Mouse (Mus musculus) intestine, embryonic 14.5 days (tissue): ENCODE measurements around the gene Sult6b1. TPM values are rescaled to one million over a fixed set of nuclear protein-coding genes. Genes with fewer than 3 reads are reported as not detected.

Source experiments
- ATAC-seq: fragments of 200-750 bp; cut with Nextera tagmentation; replicated peaks from 2 replicates; pipeline ENCODE4 v1.8.0; 2017; ENCODE audit warnings: low read depth, moderate number of reproducible peaks, moderate TSS enrichment, moderate library complexity; ENCODE audit not compliant: low FRiP score, low TSS enrichment
- DNase-seq: peaks from one replicate; pipeline ENCODE4 v3.0.0-alpha.2; 2018; ENCODE audit warnings: low spot score
- H3K27ac ChIP-seq: fragments of 300-500 bp; sonication (generic); 2 replicates; pipeline ENCODE4 v1.5.1; 2014; ENCODE audit warnings: low read depth, mild to moderate bottlenecking, control low read depth
- H3K27me3 ChIP-seq: fragments of 300-500 bp; sonication (generic); replicated peaks from 2 replicates; pipeline ENCODE4 v1.6.1; 2014; ENCODE audit warnings: low read length, control low read depth; ENCODE audit not compliant: control insufficient read depth, insufficient read depth
- H3K36me3 ChIP-seq: fragments of 300-500 bp; sonication (generic); 2 replicates; pipeline ENCODE4 v1.6.1; 2014; ENCODE audit warnings: low read length, control low read depth; ENCODE audit not compliant: control insufficient read depth, insufficient read depth
- H3K4me1 ChIP-seq: fragments of 300-500 bp; sonication (generic); replicated peaks from 2 replicates; pipeline ENCODE4 v1.6.1; 2014; ENCODE audit warnings: low read length, control low read depth, mixed read lengths; ENCODE audit not compliant: control insufficient read depth, insufficient read depth
- H3K4me2 ChIP-seq: fragments of 300-500 bp; sonication (generic); 2 replicates; pipeline ENCODE4 v1.6.1; 2014; ENCODE audit warnings: low read length
- H3K4me3 ChIP-seq: fragments of 300-500 bp; sonication (generic); 2 replicates; pipeline ENCODE4 v1.5.1; 2014; ENCODE audit warnings: low read depth, low read length, control low read depth, mixed read lengths
- H3K9ac ChIP-seq: fragments of 300-500 bp; sonication (generic); 2 replicates; pipeline ENCODE4 v1.6.1; 2014; ENCODE audit warnings: mild to moderate bottlenecking, low read length
- H3K9me3 ChIP-seq: fragments of 300-500 bp; sonication (generic); 2 replicates; pipeline ENCODE4 v1.6.1; 2016; ENCODE audit warnings: low read length, control low read depth; ENCODE audit not compliant: control insufficient read depth
- WGBS: fragments of 180-500 bp; shearing (Covaris S2); extraction: QIAGEN DNeasy Blood & Tissue Kit; methylation state at CpG from one replicate; pipeline ENCODE4 v1.1.7; 2014; 5-methylcytosine and 5-hydroxymethylcytosine counted together
- polyA plus RNA-seq: library from polyadenylated mRNA; unstranded; fragments of >200 nt; fragmentation: Nextera tagmentation; extraction: Ambion mirVana; gene quantifications from 2 replicates; pipeline ENCODE4 v1.2.1, GENCODE M21; 2014

Gene Sult6b1
- polyA plus RNA-seq = 0.16 and 0.19 TPM in 2 replicates

- 85% methylated on average over 5 of the region's 5 CpGs for WGBS
These were observed at the start of gene Sult6b1 for GRCm38 (mm10) chr17:78906892-78907291. Gene Sult6b1, minus strand, starts transcription at chr17:78906992.

DNA sequence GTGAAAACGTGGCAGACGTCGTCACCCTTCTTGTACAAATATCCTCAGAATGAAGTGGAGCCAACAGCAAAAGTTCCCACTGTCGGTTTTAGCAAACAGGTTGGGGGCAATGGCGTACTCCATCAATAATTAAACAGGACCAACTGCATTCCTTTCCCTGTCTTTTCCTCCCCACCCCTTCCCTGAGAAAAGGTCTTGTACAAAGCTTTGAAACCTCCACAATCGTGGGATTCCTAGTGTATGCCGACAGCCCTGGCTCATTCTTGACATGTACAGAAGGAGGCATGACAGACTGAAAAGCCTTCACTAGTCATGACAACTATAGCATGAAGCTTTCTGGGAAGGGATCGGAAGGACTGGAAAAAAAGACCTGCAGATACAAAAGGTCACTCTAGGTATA lies 46.4 kb upstream of the Sult6b1 start:
- Histone ChIP-seq H3K4me2 (no peak overlapping the region), H3K4me1 (no peaks in the 10 kb centered on the region), H3K9me3 (no peaks in the 10 kb centered on the region), H3K27ac (no peak overlapping the region), H3K27me3 (no peaks in the 10 kb centered on the region), H3K36me3 (peaks cover 87% of the 10 kb centered on the region), H3K9ac (no peak overlapping the region), H3K4me3 (no peak overlapping the region)
- ATAC-seq (no peak), DNase-seq (no peak)
- 82% methylated on average over 8 of the region's 8 CpGs for WGBS

More at GRCm38 (mm10) chr17:78906892-78907291, at the start of gene Sult6b1:
- Histone ChIP-seq H3K27me3 (0 out of 2 replicates have a peak, but pooled peaks cover 2% of the 10 kb centered on the region), H3K27ac (no peak within 1 kb of the TSS), H3K9me3 (no peaks in the 10 kb centered on the region), H3K4me2 (no peak within 1 kb of the TSS), H3K36me3 (no peaks in the 10 kb centered on the region), H3K4me3 (no peak within 1 kb of the TSS), H3K4me1 (no peaks in the 10 kb centered on the region), H3K9ac (no peak within 1 kb of the TSS)
- ATAC-seq (no peak), DNase-seq (no peak)

- no peaks in the 10 kb centered on the region for H3K9me3 ChIP-seq
- peaks cover 88% of the 10 kb centered on the region for H3K36me3 ChIP-seq
- no peaks in the 10 kb centered on the region for H3K4me1 ChIP-seq
- 84% methylated on average over 5 of the region's 5 CpGs for WGBS
- H3K4me2 ChIP-seq = no peak overlapping the region
- no peak for DNase-seq
- H3K27ac ChIP-seq = no peak overlapping the region
- ATAC-seq = no peak
- H3K27me3 ChIP-seq = no peaks in the 10 kb centered on the region
- no peak overlapping the region for H3K9ac ChIP-seq
- no peak overlapping the region for H3K4me3 ChIP-seq
These were observed 45.3 kb upstream of the Sult6b1 start for GRCm38 (mm10) chr17:78952070-78952469.

- no peaks in the 10 kb centered on the region for H3K27me3 ChIP-seq
- 93% methylated on average over 5 of the region's 5 CpGs for WGBS
- H3K9ac ChIP-seq = no peak overlapping the region
- H3K4me1 ChIP-seq = no peaks in the 10 kb centered on the region
- H3K9me3 ChIP-seq = no peaks in the 10 kb centered on the region
- ATAC-seq (no peak), DNase-seq (no peak)
- no peak overlapping the region for H3K27ac ChIP-seq
- no peak overlapping the region for H3K4me3 ChIP-seq
- H3K36me3 ChIP-seq = peaks cover 89% of the 10 kb centered on the region
- no peak overlapping the region for H3K4me2 ChIP-seq
These were observed 44.4 kb upstream of the Sult6b1 start for GRCm38 (mm10) chr17:78951225-78951624.

DNA sequence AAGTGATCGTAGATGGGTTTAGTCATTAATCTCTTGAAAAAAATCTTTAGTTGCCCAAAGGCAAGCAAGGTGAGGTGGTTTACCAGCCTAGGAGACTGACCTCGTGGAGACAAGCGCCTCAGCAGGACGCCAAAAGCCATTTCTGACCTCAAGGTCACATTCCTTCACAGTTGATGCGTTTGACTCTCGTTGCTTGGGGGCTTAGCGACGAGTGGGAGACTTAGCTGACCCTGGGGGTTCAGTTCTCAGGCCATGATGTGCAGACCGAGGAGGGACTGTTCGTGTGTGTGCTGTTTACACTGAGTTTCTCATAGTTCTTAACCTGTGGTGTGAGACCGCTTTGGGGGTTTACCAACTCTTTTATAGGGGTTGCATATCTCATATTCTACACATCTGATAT lies 35.8 kb upstream of the Sult6b1 start:
- no peak overlapping the region for H3K9ac ChIP-seq
- DNase-seq (no peak), ATAC-seq (no peak)
- 0 out of 2 replicates have a peak, but pooled peaks cover 2% of the 10 kb centered on the region for H3K4me1 ChIP-seq
- H3K27me3 ChIP-seq = no peaks in the 10 kb centered on the region
- H3K9me3 ChIP-seq = no peaks in the 10 kb centered on the region
- no peak overlapping the region for H3K4me3 ChIP-seq
- peaks cover 55% of the 10 kb centered on the region for H3K36me3 ChIP-seq
- H3K4me2 ChIP-seq = no peak overlapping the region
- no peak overlapping the region for H3K27ac ChIP-seq
- 50% methylated on average over 11 of the region's 11 CpGs for WGBS

DNA sequence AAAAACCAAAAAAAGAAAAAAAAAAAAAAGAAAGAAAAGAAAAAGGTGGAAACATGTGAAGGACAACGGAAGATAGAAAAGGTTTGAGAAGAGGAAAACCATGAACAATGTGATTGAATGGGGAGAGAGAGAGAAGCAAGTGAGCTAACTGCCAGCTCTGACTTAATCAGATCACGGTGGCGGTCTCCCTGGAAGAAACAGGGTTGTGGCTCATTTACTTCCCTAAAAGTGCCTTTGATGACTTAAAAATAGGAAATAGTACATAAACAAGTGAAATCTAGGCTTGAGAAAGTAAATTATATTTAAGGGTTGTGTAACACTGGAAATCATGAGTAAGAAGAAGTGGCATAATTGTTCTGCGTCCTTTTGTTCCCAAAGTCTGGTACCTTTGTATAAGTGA lies 32.1 kb upstream of the Sult6b1 start:
- no peak overlapping the region for H3K27ac ChIP-seq

DNA sequence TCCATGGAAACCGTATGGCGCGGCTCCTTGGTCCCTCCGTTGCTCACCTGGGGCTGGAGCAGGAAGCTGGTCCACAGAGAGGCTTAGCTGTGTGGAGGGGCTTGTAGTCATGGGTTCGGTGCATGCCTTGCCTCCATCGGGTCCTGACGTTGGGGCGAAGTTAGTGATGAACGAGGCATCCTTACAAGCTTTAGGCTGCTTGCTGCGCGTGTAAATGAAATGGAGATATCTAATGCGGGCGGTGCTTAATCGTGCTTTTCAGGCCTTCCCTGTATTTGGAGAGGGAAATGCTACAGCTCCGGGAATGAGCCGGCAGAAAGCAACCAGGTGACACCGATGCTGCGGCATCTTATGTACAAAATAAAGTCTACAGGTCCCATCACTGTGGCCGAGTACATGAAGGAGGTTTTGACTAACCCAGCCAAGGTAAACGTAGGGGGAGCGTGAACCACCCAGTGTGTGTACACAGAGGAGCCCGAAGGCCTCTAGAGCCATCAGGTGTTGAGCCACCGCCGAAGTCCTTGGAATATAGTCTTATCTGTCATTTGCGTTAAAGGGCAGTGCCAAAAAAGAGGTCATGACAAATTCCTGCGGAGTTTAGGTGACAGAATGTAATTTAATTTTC lies 30.5 kb upstream of the Sult6b1 start:
- Histone ChIP-seq H3K27ac (no peak overlapping the region), H3K4me1 (0 out of 2 replicates have a peak, but pooled peaks cover 4% of the 10 kb centered on the region), H3K9ac (peak overlapping the region; percentile 84), H3K36me3 (peaks cover 52% of the 10 kb centered on the region), H3K27me3 (no peaks in the 10 kb centered on the region), H3K4me3 (peak overlapping the region; percentile 92), H3K4me2 (peak overlapping the region; percentile 78), H3K9me3 (no peaks in the 10 kb centered on the region)
- ATAC-seq = 0 out of 2 replicates have a peak, but pooled peaks have one; percentile 13
- no peak for DNase-seq
- 8% methylated on average over 26 of the region's 26 CpGs for WGBS

More for the DNA sequence above, 32.1 kb upstream of the Sult6b1 start:
- no peak overlapping the region for H3K9ac ChIP-seq
- peaks cover 45% of the 10 kb centered on the region for H3K36me3 ChIP-seq
- DNase-seq (no peak), ATAC-seq (no peak)
- 0 out of 2 replicates have a peak, but pooled peaks cover 4% of the 10 kb centered on the region for H3K4me1 ChIP-seq
- no peak overlapping the region for H3K4me2 ChIP-seq
- no peak overlapping the region for H3K4me3 ChIP-seq
- no peaks in the 10 kb centered on the region for H3K9me3 ChIP-seq
- WGBS = 92% methylated on average over 4 of the region's 4 CpGs
- H3K27me3 ChIP-seq = no peaks in the 10 kb centered on the region

DNA sequence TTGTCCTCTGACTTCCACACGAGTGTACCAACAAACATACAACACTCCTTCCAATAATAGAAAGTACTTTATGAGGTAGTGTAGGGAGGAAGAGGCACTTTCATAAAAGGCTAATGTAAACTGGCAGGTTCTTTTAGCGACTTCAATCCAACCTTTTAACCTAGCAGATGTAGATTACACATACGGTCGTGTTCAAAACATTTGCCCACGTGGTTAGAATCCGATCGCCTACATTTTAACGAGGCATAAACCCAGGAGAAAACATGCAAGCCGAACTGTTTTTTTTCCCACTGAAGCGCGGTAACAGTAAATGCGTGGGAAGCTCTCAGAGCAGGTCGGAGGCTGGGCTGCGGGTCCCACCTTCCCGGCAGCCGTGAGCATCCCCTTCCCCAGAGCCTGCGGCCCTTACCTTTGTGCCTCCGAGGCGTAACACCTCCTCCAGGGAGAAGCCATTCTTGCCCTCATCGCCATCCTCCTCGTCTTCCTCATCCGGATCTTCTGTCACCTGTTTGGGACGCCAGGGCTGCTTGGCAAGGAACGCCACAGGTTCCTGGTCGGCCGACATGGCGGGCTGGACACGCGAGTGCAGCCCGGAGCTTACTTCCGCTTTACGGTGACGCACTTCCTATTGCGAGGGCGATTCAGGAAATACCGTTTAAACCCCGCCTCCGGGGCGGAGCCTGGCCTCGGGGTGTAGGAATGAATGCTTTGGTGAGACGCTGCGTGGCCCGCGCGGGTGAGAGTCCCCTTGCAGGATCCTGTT lies 29.9 kb upstream of the Sult6b1 start, which contains the start of the genes Cebpz and Ndufaf7:
Gene Cebpz (minus strand): TSS at position 601 of the 763 bp plus-strand sequence.
Gene Ndufaf7 (plus strand): TSS at position 671 of the 763 bp plus-strand sequence.
- peak; percentile 99 for ATAC-seq
- under 1% methylated on average over 45 of the region's 45 CpGs for WGBS
- H3K9me3 ChIP-seq = no peaks in the 10 kb centered on the region
- H3K4me1 ChIP-seq = 0 out of 2 replicates have a peak, but pooled peaks cover 4% of the 10 kb centered on the region
- H3K27ac ChIP-seq = peak within 1 kb of the TSS; percentile 22; the same call in 1 of the 2 replicates
- H3K36me3 ChIP-seq = peaks cover 53% of the 10 kb centered on the region
- H3K27me3 ChIP-seq = no peaks in the 10 kb centered on the region
- DNase-seq = peak; percentile 98
- H3K9ac ChIP-seq = peak within 1 kb of the TSS; percentile 84
- H3K4me3 ChIP-seq = peak within 1 kb of the TSS; percentile 92
- H3K4me2 ChIP-seq = peak within 1 kb of the TSS; percentile 81
